Mouse (Mus musculus) CH12.LX (cell line): ENCODE results near the gene Hmgcl. TPM values are rescaled to one million over a fixed set of nuclear protein-coding genes. Genes with fewer than 3 reads are reported as not detected.
A peak's percentile ranks its signal among the peaks of the same experiment; 100 is the strongest.

Source experiments
- DNase-seq: peaks from one replicate; pipeline ENCODE4 v3.0.0-alpha.2; 2013; ENCODE audit errors: extremely low read depth
- H3K27ac ChIP-seq: 2 replicates; pipeline ENCODE4 v1.5.1; 2012; ENCODE audit warnings: low read depth, mild to moderate bottlenecking, control low read depth, moderate library complexity; ENCODE audit not compliant: insufficient read depth
- H3K27me3 ChIP-seq: replicated peaks from 2 replicates; pipeline ENCODE3; 2012; ENCODE audit warnings: inconsistent platforms
- H3K36me3 ChIP-seq, 2 experiments: replicated peaks in 1 of 2; 2 replicates each; pipeline versions ENCODE3 to v1.6.1; 2012; ENCODE audit warnings: inconsistent platforms in 1 of 2, low read length in 1 of 2, mild to moderate bottlenecking in 1 of 2, mixed read lengths in 1 of 2, moderate library complexity in 1 of 2; ENCODE audit not compliant: control insufficient read depth in 1 of 2, insufficient read depth in 1 of 2
- H3K4me1 ChIP-seq, 2 experiments: 2 replicates each; pipeline ENCODE4 v1.6.1; 2012; ENCODE audit warnings: inconsistent platforms in 1 of 2, moderate library complexity in 1 of 2; ENCODE audit not compliant: insufficient read depth in 2 of 2, control insufficient read depth in 1 of 2
- H3K4me2 ChIP-seq: 2 replicates; pipeline ENCODE4 v1.6.1; 2012; ENCODE audit warnings: low read depth, mild to moderate bottlenecking, control low read depth; ENCODE audit not compliant: poor library complexity, insufficient read depth, severe bottlenecking
- H3K4me3 ChIP-seq, 3 experiments: fragments of 150-350 bp in 1 of 3; sonication (generic) in 1 of 3; replicated peaks in 1 of 3; 2 replicates each; pipeline versions ENCODE3 to v1.5.1; 2011 to 2012; ENCODE audit warnings: low read depth in 2 of 3, low read length in 2 of 3, mild to moderate bottlenecking in 2 of 3, moderate library complexity in 2 of 3, control low read depth in 1 of 3, improper control_type of control experiment in 1 of 3, inconsistent platforms in 1 of 3, mixed read lengths in 1 of 3; ENCODE audit not compliant: poor library complexity in 1 of 3
- H3K79me2 ChIP-seq: replicated peaks from 2 replicates; pipeline ENCODE4 v1.6.1; 2012; ENCODE audit warnings: mild to moderate bottlenecking, moderate library complexity; ENCODE audit not compliant: control insufficient read depth, poor library complexity, insufficient read depth, severe bottlenecking; ENCODE audit errors: extremely low read depth
- H3K9ac ChIP-seq: 2 replicates; pipeline ENCODE4 v1.6.1; 2012; ENCODE audit warnings: low read depth, mild to moderate bottlenecking, control low read depth, moderate library complexity; ENCODE audit not compliant: insufficient read depth
- H3K9me3 ChIP-seq: replicated peaks from 2 replicates; pipeline ENCODE3; 2012; ENCODE audit warnings: low read length, inconsistent platforms, mixed read lengths
- BHLHE40 ChIP-seq: IDR thresholded peaks from 2 replicates; pipeline ENCODE4 v1.6.1; 2011; ENCODE audit warnings: mild to moderate bottlenecking, low read depth, low read length, improper control_type of control experiment
- CHD1 ChIP-seq: IDR thresholded peaks from 2 replicates; pipeline ENCODE4 v1.6.1; 2012; ENCODE audit warnings: low read depth, low read length, improper control_type of control experiment, inconsistent platforms
- CHD2 ChIP-seq: IDR thresholded peaks from 2 replicates; pipeline ENCODE4 v1.6.1; 2011; ENCODE audit warnings: low read length, improper control_type of control experiment
- CTCF ChIP-seq, 2 experiments: IDR thresholded peaks in 1 of 2; conservative IDR thresholded peaks in 1 of 2; 2 replicates each; pipeline ENCODE4 v1.5.1; 2011 to 2012; ENCODE audit warnings: low read depth in 2 of 2, low read length in 2 of 2, improper control_type of control experiment in 1 of 2, inconsistent platforms in 1 of 2, mild to moderate bottlenecking in 1 of 2, moderate library complexity in 1 of 2
- E2F4 ChIP-seq: IDR thresholded peaks from 2 replicates; pipeline ENCODE4 v1.6.1; 2011; ENCODE audit warnings: low read depth, low read length, improper control_type of control experiment; ENCODE audit not compliant: insufficient replicate concordance
- ELF1 ChIP-seq: IDR thresholded peaks from 2 replicates; pipeline ENCODE4 v1.6.1; 2014; ENCODE audit warnings: low read depth, mild to moderate bottlenecking, inconsistent platforms, low read length, improper control_type of control experiment
- EP300 ChIP-seq: IDR thresholded peaks from 2 replicates; pipeline ENCODE4 v1.6.1; 2011; ENCODE audit warnings: low read length, improper control_type of control experiment
- ETS1 ChIP-seq: conservative IDR thresholded peaks from 2 replicates; pipeline ENCODE4 v1.6.1; 2012; ENCODE audit warnings: low read depth, mild to moderate bottlenecking, inconsistent platforms, low read length, improper control_type of control experiment, moderate library complexity
- GABPA ChIP-seq: IDR thresholded peaks from 2 replicates; pipeline ENCODE4 v1.6.1; 2012; ENCODE audit warnings: low read depth, low read length, improper control_type of control experiment, inconsistent platforms; ENCODE audit not compliant: insufficient replicate concordance
- HCFC1 ChIP-seq: IDR thresholded peaks from 2 replicates; pipeline ENCODE4 v1.6.1; 2012; ENCODE audit warnings: low read depth, mild to moderate bottlenecking, inconsistent platforms, low read length, improper control_type of control experiment
- IRF4 ChIP-seq: IDR thresholded peaks from 2 replicates; pipeline ENCODE4 v1.6.1; 2014; ENCODE audit warnings: low read depth, mild to moderate bottlenecking, inconsistent platforms, low read length, improper control_type of control experiment
- JUN ChIP-seq: IDR thresholded peaks from 2 replicates; pipeline ENCODE4 v1.6.1; 2011; ENCODE audit warnings: low read depth, mild to moderate bottlenecking, low read length, improper control_type of control experiment, moderate library complexity; ENCODE audit not compliant: insufficient read depth
- JUND ChIP-seq: conservative IDR thresholded peaks from 2 replicates; pipeline ENCODE4 v1.6.1; 2011; ENCODE audit warnings: low read depth, low read length, improper control_type of control experiment
- KAT2A ChIP-seq: IDR thresholded peaks from 2 replicates; pipeline ENCODE4 v1.6.1; 2012; ENCODE audit warnings: low read length, improper control_type of control experiment, inconsistent platforms; ENCODE audit not compliant: insufficient replicate concordance
- MAFK ChIP-seq: IDR thresholded peaks from 2 replicates; pipeline ENCODE4 v1.6.1; 2011; ENCODE audit warnings: low read length, improper control_type of control experiment; ENCODE audit not compliant: insufficient replicate concordance
- MAX ChIP-seq: IDR thresholded peaks from 2 replicates; pipeline ENCODE4 v1.6.1; 2011; ENCODE audit warnings: low read length, improper control_type of control experiment
- MAZ ChIP-seq: IDR thresholded peaks from 2 replicates; pipeline ENCODE4 v1.6.1; 2012; ENCODE audit warnings: low read depth, mild to moderate bottlenecking, inconsistent platforms, low read length, improper control_type of control experiment, moderate library complexity
- MEF2A ChIP-seq: IDR thresholded peaks from 2 replicates; pipeline ENCODE4 v1.6.1; 2014; ENCODE audit warnings: low read depth, mild to moderate bottlenecking, inconsistent platforms, low read length, improper control_type of control experiment, borderline replicate concordance
- MXI1 ChIP-seq: IDR thresholded peaks from 2 replicates; pipeline ENCODE4 v1.6.1; 2011; ENCODE audit warnings: mild to moderate bottlenecking, low read depth, low read length, improper control_type of control experiment
- MYC ChIP-seq: IDR thresholded peaks from 2 replicates; pipeline ENCODE4 v1.6.1; 2011; ENCODE audit warnings: low read depth, mild to moderate bottlenecking, improper control_type of control experiment, low read length
- NELFE ChIP-seq: IDR thresholded peaks from 2 replicates; pipeline ENCODE4 v1.6.1; 2011; ENCODE audit warnings: low read depth, low read length, improper control_type of control experiment
- NRF1 ChIP-seq: IDR thresholded peaks from 2 replicates; pipeline ENCODE4 v1.6.1; 2014; ENCODE audit warnings: low read depth, mild to moderate bottlenecking, inconsistent platforms, low read length, improper control_type of control experiment, moderate library complexity
- PAX5 ChIP-seq: IDR thresholded peaks from 2 replicates; pipeline ENCODE4 v1.6.1; 2012; ENCODE audit warnings: low read length, inconsistent platforms, mixed read lengths
- POLR2A ChIP-seq: IDR thresholded peaks from 2 replicates; pipeline ENCODE4 v1.6.1; 2011; ENCODE audit warnings: low read depth, mild to moderate bottlenecking, improper control_type of control experiment, low read length
- POLR2AphosphoS2 ChIP-seq: IDR thresholded peaks from 2 replicates; pipeline ENCODE4 v1.6.1; 2011; ENCODE audit warnings: low read depth, low read length, improper control_type of control experiment
- RAD21 ChIP-seq: IDR thresholded peaks from 2 replicates; pipeline ENCODE4 v1.6.1; 2011; ENCODE audit warnings: low read depth, mild to moderate bottlenecking, low read length, improper control_type of control experiment, moderate library complexity
- RCOR1 ChIP-seq: conservative IDR thresholded peaks from 2 replicates; pipeline ENCODE4 v1.6.1; 2012; ENCODE audit warnings: low read depth, mild to moderate bottlenecking, inconsistent platforms, low read length, improper control_type of control experiment
- SIN3A ChIP-seq: IDR thresholded peaks from 2 replicates; pipeline ENCODE4 v1.6.1; 2012; ENCODE audit warnings: low read length, improper control_type of control experiment, inconsistent platforms
- SMC3 ChIP-seq: IDR thresholded peaks from 2 replicates; pipeline ENCODE4 v1.6.1; 2011; ENCODE audit warnings: low read depth, low read length, improper control_type of control experiment
- TBP ChIP-seq: conservative IDR thresholded peaks from 2 replicates; pipeline ENCODE4 v1.6.1; 2011; ENCODE audit warnings: low read depth, low read length, improper control_type of control experiment
- TCF12 ChIP-seq: IDR thresholded peaks from 2 replicates; pipeline ENCODE4 v1.6.1; 2014; ENCODE audit warnings: low read depth, mild to moderate bottlenecking, inconsistent platforms, low read length, improper control_type of control experiment
- UBTF ChIP-seq: IDR thresholded peaks from 2 replicates; pipeline ENCODE4 v1.6.1; 2012; ENCODE audit warnings: low read depth, mild to moderate bottlenecking, inconsistent platforms, low read length, improper control_type of control experiment, moderate library complexity
- USF1 ChIP-seq: IDR thresholded peaks from 2 replicates; pipeline ENCODE4 v1.6.1; 2014; ENCODE audit warnings: low read depth, mild to moderate bottlenecking, inconsistent platforms, low read length, improper control_type of control experiment
- USF2 ChIP-seq: conservative IDR thresholded peaks from 2 replicates; pipeline ENCODE4 v1.6.1; 2011; ENCODE audit warnings: low read depth, low read length, improper control_type of control experiment
- ZC3H11A ChIP-seq: IDR thresholded peaks from 2 replicates; pipeline ENCODE4 v1.6.1; 2012; ENCODE audit warnings: low read depth, mild to moderate bottlenecking, inconsistent platforms, low read length, improper control_type of control experiment
- ZKSCAN1 ChIP-seq: IDR thresholded peaks from 2 replicates; pipeline ENCODE4 v1.6.1; 2012; ENCODE audit warnings: low read depth, inconsistent platforms, low read length, improper control_type of control experiment, borderline replicate concordance
- ZMIZ1 ChIP-seq: IDR thresholded peaks from 2 replicates; pipeline ENCODE4 v1.6.1; 2012; ENCODE audit warnings: low read depth, mild to moderate bottlenecking, inconsistent platforms, low read length, improper control_type of control experiment
- ZNF384 ChIP-seq: IDR thresholded peaks from 2 replicates; pipeline ENCODE4 v1.6.1; 2012; ENCODE audit warnings: low read depth, low read length, improper control_type of control experiment, inconsistent platforms
- dilution Hi-C: fragments of 300-500 bp; cut with MboI; formaldehyde crosslinking; loops from 2 replicates; pipeline ENCODE4 v1.14.3; 2020; ENCODE audit warnings: low sequenced_read_pairs; ENCODE audit not compliant: extremely low pct_unique_long_range_greater_than_20kb, extremely low pct_ligation_motif_present
- in situ Hi-C: fragments of 300-500 bp; cut with MboI; formaldehyde crosslinking; loops from 3 replicates; pipeline ENCODE4 v1.14.3; 2019; ENCODE audit warnings: low sequenced_read_pairs, low pct_ligation_motif_present, low pct_unique_long_range_greater_than_20kb, mixed read lengths
- polyA plus RNA-seq: library from polyadenylated mRNA; unstranded; fragments of >175 nt; gene quantifications from 2 replicates; pipeline ENCODE4 v1.2.1, GENCODE M21; 2012; ENCODE audit warnings: low read depth; ENCODE audit not compliant: insufficient read length
- total RNA-seq, 2 experiments: library from RNA; depleted of rRNA; stranded (reverse); fragments of 300-350 nt in 1 of 2; fragments of >200 nt in 1 of 2; gene quantifications; 2 replicates each; pipeline ENCODE4 v1.2.3; 2012 to 2014

The Hmgcl gene
- total and polyA plus RNA-seq, 3 experiments, result 27.2 to 42.7 (median 39.5) TPM

DNA sequence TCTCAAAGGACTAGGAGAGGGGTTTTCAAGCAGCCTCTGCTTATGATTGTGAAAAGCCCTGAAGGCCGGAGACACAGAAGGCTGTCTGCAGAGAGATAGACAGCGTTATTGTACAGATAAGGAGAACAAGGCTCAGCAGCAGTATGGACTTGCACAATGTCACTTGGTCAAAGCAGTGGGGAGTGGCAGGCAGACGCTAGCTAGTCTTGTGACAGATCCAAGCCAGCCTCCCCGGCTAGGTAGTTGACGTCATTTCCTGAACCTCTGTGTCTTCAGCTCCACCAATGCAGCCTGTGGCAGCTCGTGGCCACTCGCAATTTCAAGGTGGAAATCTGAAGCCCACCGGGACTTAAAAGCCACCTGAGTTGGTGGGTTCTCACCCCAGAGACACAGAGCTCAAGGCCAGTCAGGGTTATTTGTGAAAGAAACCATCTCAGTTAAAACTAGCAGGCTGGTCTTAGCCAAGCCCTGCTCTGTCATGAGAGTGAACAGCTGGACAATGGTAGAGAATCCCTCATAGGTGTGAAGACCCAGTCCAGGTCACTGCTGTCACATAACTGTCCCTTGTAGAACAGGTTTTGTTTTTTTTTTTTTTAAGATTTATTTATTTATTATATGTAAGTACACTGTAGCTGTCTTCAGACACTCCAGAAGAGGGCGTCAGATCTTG lies 47.7 kb upstream of the Hmgcl start:
- H3K79me2 ChIP-seq, result no peaks in the 10 kb centered on the region
- peaks cover 41 to 70% of the 10 kb centered on the region in 2 experiments for H3K4me1 ChIP-seq
- peak overlapping the region; percentile 69; the same call in 1 of the 2 replicates for H3K4me2 ChIP-seq
- peak; percentile 95 for DNase-seq
- peak overlapping the region; percentile 68; the same call in 1 of the 2 replicates for H3K9ac ChIP-seq
- TF ChIP-seq UBTF, result no peak
- TF ChIP-seq POLR2A, result peak; percentile 86
- no peak for TF ChIP-seq RAD21
- TF ChIP-seq USF2, result no peak
- TF ChIP-seq JUND, result peak; percentile 78
- TF ChIP-seq SIN3A, result peak; percentile 58
- peak; percentile 82 for TF ChIP-seq TCF12
- no peak for TF ChIP-seq PAX5
- TF ChIP-seq JUN, result peak; percentile 71
- TF ChIP-seq MXI1, result no peak; the same call in 1 of the 2 replicates
- no peak for TF ChIP-seq NRF1
- no peak; the same call in 1 of the 2 replicates for TF ChIP-seq MEF2A
- TF ChIP-seq MAFK, result no peak
- TF ChIP-seq ZMIZ1, result peak; percentile 45; the same call in 1 of the 2 replicates
- peak; percentile 55 for TF ChIP-seq EP300
- no peak for TF ChIP-seq POLR2AphosphoS2
- TF ChIP-seq MAX, result peak; percentile 88
- no peak for TF ChIP-seq E2F4
- no peak for TF ChIP-seq RCOR1
- TF ChIP-seq MYC, result peak; percentile 27; the same call in 1 of the 2 replicates
- TF ChIP-seq IRF4, result no peak
- no peak for TF ChIP-seq KAT2A
- TF ChIP-seq GABPA, result no peak
- TF ChIP-seq ETS1, result peak; percentile 64
- TF ChIP-seq ZKSCAN1, result no peak
- no peak; the same call in 1 of the 2 replicates for TF ChIP-seq SMC3
- peak; percentile 15; the same call in 1 of the 2 replicates for TF ChIP-seq CHD2
- no peak for TF ChIP-seq ZNF384
- peak; percentile 51; the same call in 1 of the 2 replicates for TF ChIP-seq NELFE
- TF ChIP-seq TBP, result peak; percentile 83
- TF ChIP-seq HCFC1, result no peak
- TF ChIP-seq CTCF (conservative IDR thresholded peaks at IDR 0.05 in 1 of 2, IDR thresholded peaks at IDR 0.05 in 1 of 2; ENCODE audit: low read depth in 2 of 2, low read length in 2 of 2), result peak in 1 of 2 experiments; percentile 14; a peak in 1 of 4 replicates
- no peak for TF ChIP-seq ZC3H11A
- peak; percentile 41; the same call in 1 of the 2 replicates for TF ChIP-seq ELF1
- TF ChIP-seq BHLHE40, result peak; percentile 76
- TF ChIP-seq CHD1, result no peak
- TF ChIP-seq MAZ, result no peak
- no peak for TF ChIP-seq USF1
- H3K4me3 ChIP-seq, result peak overlapping the region in 2 of 3 experiments; percentile 43 to 48
- H3K9me3 ChIP-seq, result peaks cover 2% of the 10 kb centered on the region
- in situ Hi-C loops, result loop anchor here (5.0 kb wide), 1 partner anchor 154 kb away; the partner anchor contains the start of gene Rpl11
- H3K27me3 ChIP-seq, result no peaks in the 10 kb centered on the region
- dilution Hi-C loops, result no loop called here
- peak overlapping the region; percentile 77 for H3K27ac ChIP-seq
- peaks cover 0 to under 1% of the 10 kb centered on the region in 2 experiments for H3K36me3 ChIP-seq
